Comparison of ENCODE assay signal across 18 mouse cellular contexts in genomic region chr9:7762741-7763140, GRCm38 (mm10). TPM values are rescaled to one million over a fixed set of nuclear protein-coding genes. Genes with fewer than 3 reads are reported as not detected.
DNase-seq lines count a peak whose midpoint lies in the region; ATAC-seq and TF ChIP-seq lines count a peak whose summit lies in the region.
"Had no signal": no experiment of that assay in that cellular context is flagged by ENCODE, and none has a peak within 500 bp of the region (broad histone marks: within the 10 kb centered on the region; RNA-seq: fewer than 3 reads in every experiment).

No protein-coding gene starts in this region.

- H3K36me3 ChIP-seq in hindbrain, postnatal 0 days (ENCODE audit: insufficient read depth, low read length) = no peaks in the 10 kb centered on the region
- H3K36me3 ChIP-seq in hindbrain, embryonic 11.5 days (ENCODE audit: control insufficient read depth, insufficient read depth, low read length) = no peaks in the 10 kb centered on the region
- no peaks in the 10 kb centered on the region for H3K36me3 ChIP-seq in liver, embryonic 15.5 days (replicated peaks)
- H3K36me3 ChIP-seq: hindbrain, embryonic 13.5 days; neural tube, embryonic 12.5 days had no signal

- no peaks in the 10 kb centered on the region for H3K9me3 ChIP-seq in hindbrain, postnatal 0 days (ENCODE audit: low read length)
- H3K9me3 ChIP-seq in hindbrain, embryonic 11.5 days (ENCODE audit: control insufficient read depth, low read length) = no peaks in the 10 kb centered on the region
- H3K9me3 ChIP-seq in liver, embryonic 15.5 days (replicated peaks) = no peaks in the 10 kb centered on the region

- no peak for DNase-seq in gastrocnemius, adult 2 months
- DNase-seq in gastrocnemius, postnatal 25 days = no peak
- no peak for DNase-seq in hindbrain, postnatal 0 days (ENCODE audit: low spot score)
- no peak for DNase-seq in hindbrain, embryonic 11.5 days (ENCODE audit: low spot score)
- DNase-seq in CD4-positive helper T cell, adult 2 months (ENCODE audit: low read depth, low spot score) = peak; percentile 6
- DNase-seq in kidney, postnatal 4 days = no peak
- DNase-seq: adrenal gland, postnatal 25 days; gastrocnemius, postnatal 14 days; kidney, adult 8-10 months; kidney, postnatal 14 days; left cerebral cortex, postnatal 4 days; lung, adult 18-20 months; lung, postnatal 36 days; thymus, postnatal 36 days had no signal

- H3K4me2 ChIP-seq in hindbrain, postnatal 0 days (ENCODE audit: low read depth, low read length) = peak overlapping the region; percentile 59; the same call in 1 of the 2 replicates
- no peak overlapping the region for H3K4me2 ChIP-seq in hindbrain, embryonic 11.5 days (replicated peaks; ENCODE audit: low read depth, low read length)
- H3K4me2 ChIP-seq in liver, embryonic 15.5 days = peak overlapping the region; percentile 96

- WGBS in hindbrain, postnatal 0 days = 84% methylated on average over 3 of the region's 3 CpGs
- 82% methylated on average over 3 of the region's 3 CpGs for WGBS in hindbrain, embryonic 11.5 days
- WGBS in liver, embryonic 15.5 days (ENCODE audit: insufficient replicate concordance) = 70% methylated on average over 3 of the region's 3 CpGs

- intact Hi-C loops in gastrocnemius, adult 2 months (cut with DNase I) = no loop called here

- H3K4me1 ChIP-seq in hindbrain, postnatal 0 days (ENCODE audit: insufficient read depth, low read length) = 0 out of 2 replicates have a peak, but pooled peaks cover 3% of the 10 kb centered on the region
- no peaks in the 10 kb centered on the region for H3K4me1 ChIP-seq in hindbrain, embryonic 11.5 days (replicated peaks; ENCODE audit: control insufficient read depth, insufficient read depth, low read length)
- peaks cover 52% of the 10 kb centered on the region for H3K4me1 ChIP-seq in liver, embryonic 15.5 days (replicated peaks)

- no peak overlapping the region for H3K4me3 ChIP-seq in gastrocnemius, adult 2 months
- H3K4me3 ChIP-seq in hindbrain, postnatal 0 days (ENCODE audit: low read length) = no peak overlapping the region; the same call in 1 of the 2 replicates
- H3K4me3 ChIP-seq in hindbrain, embryonic 11.5 days (ENCODE audit: low read depth, low read length) = no peak overlapping the region
- no peak overlapping the region for H3K4me3 ChIP-seq in liver, embryonic 15.5 days (replicated peaks)

- no peak for ATAC-seq in hindbrain, postnatal 0 days
- ATAC-seq in hindbrain, embryonic 11.5 days (ENCODE audit: low FRiP score) = no peak
- no peak for ATAC-seq in liver, embryonic 15.5 days (ENCODE audit: insufficient read depth)

- no peak overlapping the region for H3K9ac ChIP-seq in hindbrain, postnatal 0 days (replicated peaks; ENCODE audit: low read length)
- no peak overlapping the region for H3K9ac ChIP-seq in hindbrain, embryonic 11.5 days (ENCODE audit: low read depth, low read length)
- H3K9ac ChIP-seq in liver, embryonic 15.5 days = 0 out of 2 replicates have a peak overlapping the region, but pooled peaks have one; percentile 50
- H3K9ac ChIP-seq: forebrain, embryonic 13.5 days; hindbrain, embryonic 13.5 days; neural tube, embryonic 12.5 days had no signal

- H3K27me3 ChIP-seq in hindbrain, postnatal 0 days (ENCODE audit: insufficient read depth, low read length) = no peaks in the 10 kb centered on the region
- 0 out of 2 replicates have a peak, but pooled peaks cover 5% of the 10 kb centered on the region for H3K27me3 ChIP-seq in hindbrain, embryonic 11.5 days (ENCODE audit: control insufficient read depth, insufficient read depth, low read length)
- H3K27me3 ChIP-seq in liver, embryonic 15.5 days = no peaks in the 10 kb centered on the region

- H3K27ac ChIP-seq in gastrocnemius, adult 2 months = peak overlapping the region; percentile 95
- no peak overlapping the region for H3K27ac ChIP-seq in hindbrain, postnatal 0 days
- H3K27ac ChIP-seq in hindbrain, embryonic 11.5 days (ENCODE audit: low read depth, low read length) = no peak overlapping the region
- no peak overlapping the region for H3K27ac ChIP-seq in liver, embryonic 15.5 days (replicated peaks)
- H3K27ac ChIP-seq: forebrain, embryonic 13.5 days; hindbrain, embryonic 13.5 days; neural tube, embryonic 12.5 days had no signal

- TF ChIP-seq CTCF in gastrocnemius, adult 2 months (IDR thresholded peaks at IDR 0.05) = no peak
- no peak for TF ChIP-seq CTCF in hindbrain, postnatal 0 days (IDR thresholded peaks at IDR 0.05; ENCODE audit: low read depth)

RNA-seq across cellular contexts. Expression of gene Tmem123, which starts 1.1 kb away (rescaled TPM):
- total RNA-seq in gastrocnemius, adult 2 months (2021) = 10 to 100 TPM; 21.7 to 25.5 TPM
- total RNA-seq in gastrocnemius, postnatal 25 days (2021) = 10 to 100 TPM; 18.6 to 19.6 TPM
- total RNA-seq in hindbrain, postnatal 0 days (2014; rRNA removed) = 20.9 and 24.7 TPM in 2 replicates
- 18.8 and 18.9 TPM in 2 replicates for polyA plus RNA-seq in hindbrain, postnatal 0 days (2015; fragmentation: Nextera tagmentation; extraction: Ambion mirVana)
- 133 and 135 TPM in 2 replicates for polyA plus RNA-seq in hindbrain, embryonic 11.5 days (2014; fragmentation: Nextera tagmentation; extraction: Ambion mirVana)
- polyA plus RNA-seq in liver, embryonic 15.5 days (2015; fragmentation: Nextera tagmentation; extraction: Ambion mirVana) = 33.5 and 35.0 TPM in 2 replicates
